Mouse (Mus musculus) c-Kit-negative CD71-positive TER-119-positive erythroid progenitor cells, embryonic 14.5 days (primary cell): ENCODE measurements around the gene Samd14.

Experiments
- DNase-seq: peaks from one replicate; pipeline ENCODE4 v3.0.0-alpha.2; 2013; ENCODE audit warnings: low read depth, low spot score

The Samd14 gene

DNA sequence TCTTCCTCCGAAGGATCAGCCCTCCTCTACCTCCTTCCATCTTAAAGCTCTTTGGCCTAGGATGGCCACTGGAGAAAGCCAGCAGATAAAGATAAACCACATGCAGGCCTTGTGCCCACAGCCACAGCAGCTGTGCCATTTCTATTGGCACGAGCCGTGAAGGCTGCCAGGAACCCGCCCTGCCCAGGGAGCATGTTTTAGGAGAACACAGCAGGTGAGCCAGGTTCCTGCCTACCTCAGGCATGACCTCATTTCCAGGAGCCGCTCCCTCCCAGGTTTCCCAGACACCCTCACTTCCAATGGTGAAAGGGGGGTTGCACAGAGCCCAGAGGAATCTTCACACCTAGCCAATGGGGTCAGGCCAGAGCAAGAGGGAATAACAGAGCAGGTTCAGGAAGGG lies 63.1 kb downstream of the Samd14 start:
- no peak for DNase-seq

DNA sequence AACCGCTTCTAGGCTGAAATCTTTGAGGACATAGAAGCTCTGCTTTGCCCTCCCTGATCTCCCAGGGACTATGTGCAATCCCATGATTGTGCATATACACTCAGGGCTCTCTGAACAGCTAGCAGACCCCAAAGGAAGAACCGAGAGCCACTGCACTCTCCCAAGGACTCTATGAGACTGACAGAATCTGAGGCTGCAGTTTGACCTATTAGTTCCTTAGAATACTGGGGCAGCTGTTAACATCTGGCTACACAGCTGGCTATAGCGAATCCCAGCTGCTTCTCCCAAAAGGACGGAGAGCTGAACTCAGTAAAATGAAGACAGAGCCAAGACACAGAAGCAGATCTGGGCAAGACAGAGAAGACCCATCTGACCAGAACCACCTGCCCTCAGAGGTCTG lies 64.2 kb downstream of the Samd14 start:
- DNase-seq = no peak

DNA sequence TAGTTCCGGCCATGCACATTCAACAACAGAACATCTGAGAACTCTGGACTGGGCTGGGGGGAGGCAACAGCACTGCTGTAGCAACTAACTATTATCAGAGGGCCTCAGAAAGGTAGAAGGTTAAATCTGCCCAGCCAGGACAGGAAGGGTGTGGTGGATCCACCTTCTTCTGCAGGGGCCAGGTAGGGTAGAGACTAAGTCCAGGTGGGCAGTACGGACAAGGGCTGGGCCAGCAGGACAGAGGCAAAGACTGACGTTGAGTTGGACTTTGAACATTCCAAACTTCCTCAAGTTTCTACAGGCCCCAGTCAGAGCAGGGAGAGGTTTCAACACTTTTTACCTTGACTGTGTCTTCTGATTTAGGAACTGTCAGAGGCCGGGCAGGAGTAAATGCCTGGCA lies 65.0 kb downstream of the Samd14 start:
- no peak for DNase-seq

DNA sequence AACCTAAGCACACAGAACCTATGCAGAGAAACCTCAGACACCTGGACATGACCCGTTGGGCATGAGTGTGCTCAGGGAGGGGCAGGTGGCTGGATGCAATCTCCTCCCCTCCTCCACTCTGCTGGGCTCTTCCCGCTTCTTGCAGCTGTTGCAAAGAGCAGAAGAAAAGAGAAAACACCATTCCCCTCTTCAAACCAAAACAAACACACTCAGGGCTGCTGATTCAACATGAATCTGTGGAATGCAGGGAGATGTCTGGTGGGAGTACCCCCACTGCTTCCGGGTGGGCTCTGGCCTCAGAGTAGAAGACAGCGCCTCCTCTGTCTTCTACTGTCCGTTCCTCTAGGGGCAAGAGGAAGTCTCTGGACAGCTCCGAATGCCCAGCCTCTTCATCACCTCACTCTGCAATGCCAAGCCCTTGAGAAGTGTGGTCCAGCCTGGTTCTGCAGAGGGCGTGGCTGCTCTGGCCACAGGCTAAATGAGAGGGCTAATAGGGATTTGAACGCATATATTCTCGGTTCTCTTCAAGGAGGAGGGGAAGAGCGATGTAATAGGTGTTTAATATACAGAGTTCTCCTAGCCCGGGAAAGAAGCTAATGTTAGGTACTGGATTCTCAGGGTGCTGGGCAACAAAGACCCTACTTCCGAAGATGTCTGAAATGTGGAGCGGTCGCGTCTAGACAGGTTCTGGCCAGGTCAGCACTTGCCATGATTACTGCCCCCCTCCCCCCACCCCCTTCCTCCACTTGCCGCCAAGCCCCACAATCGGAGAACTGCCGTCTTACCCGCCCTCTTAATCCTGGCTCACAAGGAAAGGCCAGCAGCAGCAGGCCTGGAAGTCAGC lies 65.7 kb downstream of the Samd14 start:
- no peak for DNase-seq
